ENCODE assay signal across 12 mouse cellular contexts in genomic region chr5:64212206-64212605, GRCm38 (mm10). TPM values are rescaled to one million over a fixed set of nuclear protein-coding genes. Genes with fewer than 3 reads are reported as not detected.
DNase-seq lines count a peak whose midpoint lies in the region; ATAC-seq lines count a peak whose summit lies in the region.
"Had no signal": no experiment of that assay in that cellular context is flagged by ENCODE, and none has a peak within 500 bp of the region (broad histone marks: within the 10 kb centered on the region; RNA-seq: fewer than 3 reads in every experiment).

No protein-coding gene starts in this region.

- H3K27ac ChIP-seq in intestine, embryonic 14.5 days (ENCODE audit: low read depth) = peak overlapping the region; percentile 18; the same call in 1 of the 2 replicates
- H3K27ac ChIP-seq in intestine, embryonic 15.5 days = no peak overlapping the region
- H3K27ac ChIP-seq in brown adipose tissue, adult 24 weeks (replicated peaks; ENCODE audit: low read depth, low read length) = peak overlapping the region; percentile 66
- H3K27ac ChIP-seq in heart, embryonic 16.5 days (ENCODE audit: low read length) = peak overlapping the region; percentile 51
- H3K27ac ChIP-seq: forebrain, embryonic 10.5 days; hindbrain, embryonic 14.5 days; limb, embryonic 13.5 days; midbrain, embryonic 12.5 days had no signal

- DNase-seq in intestine, embryonic 14.5 days (ENCODE audit: low spot score) = no peak
- peak; percentile 45 for DNase-seq in lung, postnatal 10 days
- no peak for DNase-seq in urinary bladder, postnatal 25 days (ENCODE audit: low spot score)
- no peak for DNase-seq in left cerebral cortex, postnatal 10 days (ENCODE audit: extremely low spot score in 1 of 2, low spot score in 2 of 2)
- DNase-seq: thymus, postnatal 25 days had no signal

- no peak for ATAC-seq in intestine, embryonic 14.5 days (replicated peaks; ENCODE audit: low FRiP score, low TSS enrichment, low read depth)
- ATAC-seq in intestine, embryonic 15.5 days = no peak
- ATAC-seq in heart, embryonic 16.5 days (replicated peaks; ENCODE audit: extremely low read depth, insufficient read depth, low FRiP score) = no peak; the same call in 1 of the 2 replicates

- no peak overlapping the region for H3K9ac ChIP-seq in intestine, embryonic 14.5 days (ENCODE audit: low read length)
- H3K9ac ChIP-seq in intestine, embryonic 15.5 days = no peak overlapping the region
- no peak overlapping the region for H3K9ac ChIP-seq in heart, embryonic 16.5 days (ENCODE audit: low read length)
- H3K9ac ChIP-seq: hindbrain, embryonic 14.5 days; limb, embryonic 13.5 days; midbrain, embryonic 12.5 days had no signal

- no peaks in the 10 kb centered on the region for H3K36me3 ChIP-seq in intestine, embryonic 14.5 days (ENCODE audit: control insufficient read depth, insufficient read depth, low read length)
- no peaks in the 10 kb centered on the region for H3K36me3 ChIP-seq in intestine, embryonic 15.5 days
- no peaks in the 10 kb centered on the region for H3K36me3 ChIP-seq in heart, embryonic 16.5 days (ENCODE audit: control insufficient read depth, insufficient read depth)
- H3K36me3 ChIP-seq: forebrain, embryonic 10.5 days; limb, embryonic 13.5 days; midbrain, embryonic 12.5 days had no signal

- WGBS in intestine, embryonic 14.5 days = 24% methylated on average over 5 of the region's 5 CpGs
- WGBS in intestine, embryonic 15.5 days = 44% methylated on average over 5 of the region's 5 CpGs
- WGBS in heart, embryonic 16.5 days = 60% methylated on average over 5 of the region's 5 CpGs

- H3K4me1 ChIP-seq in intestine, embryonic 14.5 days (replicated peaks; ENCODE audit: control insufficient read depth, insufficient read depth, low read length) = peaks cover 15% of the 10 kb centered on the region
- H3K4me1 ChIP-seq in intestine, embryonic 15.5 days (replicated peaks) = no peaks in the 10 kb centered on the region; the same call in 1 of the 2 replicates
- H3K4me1 ChIP-seq in brown adipose tissue, adult 24 weeks (ENCODE audit: control insufficient read depth, insufficient read depth, insufficient read length, low read length) = peaks cover 6% of the 10 kb centered on the region; the same call in 1 of the 2 replicates
- H3K4me1 ChIP-seq in heart, embryonic 16.5 days (ENCODE audit: control insufficient read depth, insufficient read depth, low read length) = peaks cover 9% of the 10 kb centered on the region
- H3K4me1 ChIP-seq: limb, embryonic 13.5 days; midbrain, embryonic 12.5 days had no signal

- H3K4me2 ChIP-seq in intestine, embryonic 14.5 days (ENCODE audit: low read length) = no peak overlapping the region
- no peak overlapping the region for H3K4me2 ChIP-seq in intestine, embryonic 15.5 days (replicated peaks)
- H3K4me2 ChIP-seq in heart, embryonic 16.5 days (ENCODE audit: low read depth, low read length) = no peak overlapping the region
- H3K4me2 ChIP-seq: hindbrain, embryonic 14.5 days; limb, embryonic 13.5 days; midbrain, embryonic 12.5 days had no signal

- no peak overlapping the region for H3K4me3 ChIP-seq in intestine, embryonic 14.5 days (ENCODE audit: low read depth, low read length)
- H3K4me3 ChIP-seq in intestine, embryonic 15.5 days (replicated peaks) = no peak overlapping the region
- no peak overlapping the region for H3K4me3 ChIP-seq in brown adipose tissue, adult 24 weeks (ENCODE audit: insufficient read depth, low read depth, low read length)
- no peak overlapping the region for H3K4me3 ChIP-seq in heart, embryonic 16.5 days (ENCODE audit: low read length)
- H3K4me3 ChIP-seq: forebrain, embryonic 10.5 days; limb, embryonic 13.5 days; midbrain, embryonic 12.5 days had no signal

- no peaks in the 10 kb centered on the region for H3K27me3 ChIP-seq in intestine, embryonic 14.5 days (replicated peaks; ENCODE audit: control insufficient read depth, insufficient read depth, low read length)
- no peaks in the 10 kb centered on the region for H3K27me3 ChIP-seq in intestine, embryonic 15.5 days (replicated peaks)
- H3K27me3 ChIP-seq in heart, embryonic 16.5 days (ENCODE audit: control insufficient read depth, insufficient read depth, low read length) = no peaks in the 10 kb centered on the region
- H3K27me3 ChIP-seq: limb, embryonic 13.5 days; midbrain, embryonic 12.5 days had no signal

- no peaks in the 10 kb centered on the region for H3K9me3 ChIP-seq in intestine, embryonic 14.5 days (ENCODE audit: control insufficient read depth, low read length)
- H3K9me3 ChIP-seq in intestine, embryonic 15.5 days = no peaks in the 10 kb centered on the region
- no peaks in the 10 kb centered on the region for H3K9me3 ChIP-seq in heart, embryonic 16.5 days (replicated peaks; ENCODE audit: control insufficient read depth, low read length)
- H3K9me3 ChIP-seq: forebrain, embryonic 10.5 days; limb, embryonic 13.5 days; midbrain, embryonic 12.5 days had no signal

- intact Hi-C loops in left cerebral cortex, postnatal 10 days (cut with DNase I) = no loop called here

RNA-seq across cellular contexts. Expression of gene Tbc1d1, which starts 56.1 kb away (rescaled TPM):
- 41.3 and 44.9 TPM in 2 replicates for polyA plus RNA-seq in intestine, embryonic 14.5 days (2014; fragmentation: Nextera tagmentation; extraction: Ambion mirVana)
- 32.1 and 32.3 TPM in 2 replicates for polyA plus RNA-seq in intestine, embryonic 15.5 days (2015; fragmentation: Nextera tagmentation; extraction: Ambion mirVana)
- polyA plus RNA-seq in brown adipose tissue, adult 24 weeks (2012; ENCODE audit: insufficient read depth, insufficient read length, missing spikeins) = 5.6 and 7.8 TPM in 2 replicates
- polyA plus RNA-seq in heart, embryonic 16.5 days (2015; fragmentation: Nextera tagmentation; extraction: Ambion mirVana) = 27.4 and 28.5 TPM in 2 replicates
- total RNA-seq in left cerebral cortex, postnatal 10 days (2021) = 10 to 100 TPM; 14.0 to 15.4 TPM
